Mouse (Mus musculus) hindbrain, embryonic 14.5 days (tissue): Measurements from ENCODE around the gene Gm15446. TPM values are rescaled to one million over a fixed set of nuclear protein-coding genes. Genes with fewer than 3 reads are reported as not detected.
A peak's percentile ranks its signal among the peaks of the same experiment; 100 is the strongest.
"Not testable (repeated sequence)": the region's sequence is repeated elsewhere in the genome, so short reads cannot be mapped to it uniquely, and the experiment has no call there.

ENCODE experiments used
- ATAC-seq: fragments of 200-750 bp; cut with Nextera tagmentation; 2 replicates; pipeline ENCODE4 v1.8.0; 2017; ENCODE audit warnings: moderate number of reproducible peaks, mild to moderate bottlenecking, moderate TSS enrichment, moderate library complexity; ENCODE audit not compliant: low FRiP score
- DNase-seq: peaks from one replicate; pipeline ENCODE4 v3.0.0-alpha.2; 2015; ENCODE audit warnings: low spot score
- H3K27ac ChIP-seq: fragments of 300-500 bp; sonication (generic); 2 replicates; pipeline ENCODE4 v1.5.1; 2014; ENCODE audit warnings: mild to moderate bottlenecking, moderate library complexity
- H3K27me3 ChIP-seq: fragments of 300-500 bp; sonication (generic); 2 replicates; pipeline ENCODE4 v1.6.1; 2014; ENCODE audit warnings: mild to moderate bottlenecking, low read length, mixed read lengths; ENCODE audit not compliant: control insufficient read depth, insufficient read depth
- H3K36me3 ChIP-seq: fragments of 300-500 bp; sonication (generic); replicated peaks from 2 replicates; pipeline ENCODE4 v1.6.1; 2014; ENCODE audit not compliant: control insufficient read depth, insufficient read depth
- H3K4me1 ChIP-seq: fragments of 300-500 bp; sonication (generic); replicated peaks from 2 replicates; pipeline ENCODE4 v1.6.1; 2014; ENCODE audit warnings: antibody characterized with exemption, low read length, mixed read lengths; ENCODE audit not compliant: control insufficient read depth, insufficient read depth
- H3K4me2 ChIP-seq: fragments of 300-500 bp; sonication (generic); replicated peaks from 2 replicates; pipeline ENCODE4 v1.6.1; 2014; ENCODE audit warnings: mild to moderate bottlenecking, moderate library complexity
- H3K4me3 ChIP-seq: fragments of 300-500 bp; sonication (generic); replicated peaks from 2 replicates; pipeline ENCODE4 v1.5.1; 2014; ENCODE audit warnings: mild to moderate bottlenecking, low read length
- H3K9ac ChIP-seq: fragments of 300-500 bp; sonication (generic); 2 replicates; pipeline ENCODE4 v1.6.1; 2014
- H3K9me3 ChIP-seq: fragments of 300-500 bp; sonication (generic); 2 replicates; pipeline ENCODE4 v1.6.1; 2016; ENCODE audit warnings: low read length; ENCODE audit not compliant: control insufficient read depth
- WGBS: fragments of 180-500 bp; shearing (Covaris S2); extraction: QIAGEN DNeasy Blood & Tissue Kit; methylation state at CpG from one replicate; pipeline ENCODE4 v1.1.7; 2014; 5-methylcytosine and 5-hydroxymethylcytosine counted together
- polyA plus RNA-seq: library from polyadenylated mRNA; unstranded; fragments of >200 nt; fragmentation: Nextera tagmentation; extraction: Ambion mirVana; gene quantifications from 2 replicates; pipeline ENCODE4 v1.2.1, GENCODE M21; 2014

Gm15446 gene
- 0.23 and 0.74 TPM in 2 replicates for polyA plus RNA-seq

- DNase-seq (peak; percentile 82), ATAC-seq (peak; percentile 100)
- H3K4me1 ChIP-seq, H3K36me3 ChIP-seq, H3K9me3 ChIP-seq, H3K27me3 ChIP-seq: not testable (repeated sequence)
- Histone ChIP-seq H3K27ac (peak within 1 kb of the TSS; percentile 3; the same call in 1 of the 2 replicates), H3K9ac (peak within 1 kb of the TSS; percentile 67), H3K4me3 (peak within 1 kb of the TSS; percentile 48), H3K4me2 (peak within 1 kb of the TSS; percentile 60)
- under 1% methylated on average over 22 of the region's 22 CpGs for WGBS
Observed at GRCm38 (mm10) chr5:109923261-109924071, at the start of gene Gm15446. Gene Gm15446 (plus strand): TSS chr5:109923400.

DNA sequence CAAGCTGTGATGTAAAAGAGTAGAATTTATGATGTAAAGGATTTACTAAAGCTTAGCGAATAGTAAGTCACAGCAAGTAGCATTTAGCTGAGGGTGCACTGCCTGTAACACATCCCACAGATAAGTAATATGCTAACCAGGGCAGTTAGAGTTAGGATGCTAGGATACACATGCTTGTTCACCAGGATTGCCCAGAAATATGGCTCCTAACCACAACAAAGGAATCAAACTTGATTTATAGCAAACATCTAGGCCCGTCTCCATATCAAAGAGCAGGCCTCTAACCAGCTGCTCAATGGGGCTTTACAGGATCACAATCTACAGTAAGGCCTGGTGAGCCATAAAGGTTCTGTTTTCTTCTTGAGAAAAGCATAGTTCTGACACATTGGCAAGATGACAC, 929 bp downstream of the Gm15446 start:
- not testable (repeated sequence) for H3K27ac ChIP-seq, DNase-seq, ATAC-seq, H3K4me1 ChIP-seq, H3K27me3 ChIP-seq, H3K36me3 ChIP-seq, H3K9me3 ChIP-seq
- Histone ChIP-seq H3K4me2 (peak overlapping the region; percentile 60), H3K4me3 (peak overlapping the region; percentile 48), H3K9ac (peak overlapping the region; percentile 67)
- WGBS: 16% methylated on average over 2 of the region's 2 CpGs

DNA sequence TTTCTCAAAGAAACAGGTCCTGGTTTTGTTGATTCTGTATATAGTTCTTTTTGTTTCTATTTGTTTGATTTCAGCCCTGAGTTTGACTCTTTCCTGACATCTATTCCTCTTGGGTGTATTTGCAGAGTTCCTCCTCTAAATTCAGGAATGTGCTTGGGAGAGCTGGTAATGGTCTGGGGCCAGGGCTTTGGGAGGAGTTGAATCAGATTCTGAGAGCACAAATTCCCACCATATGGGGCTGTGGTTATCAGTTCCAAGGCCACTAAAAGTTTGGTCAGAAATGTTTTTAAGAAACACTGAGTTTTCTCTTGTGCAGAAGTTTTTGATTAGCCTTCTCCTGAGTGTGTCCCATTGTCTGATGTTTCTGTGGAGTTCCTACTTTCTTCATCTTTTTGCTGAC, 1.7 kb downstream of the Gm15446 start:
- H3K27ac ChIP-seq: no peak overlapping the region
- no peaks in the 10 kb centered on the region for H3K9me3 ChIP-seq
- no peaks in the 10 kb centered on the region for H3K27me3 ChIP-seq
- peaks cover 4% of the 10 kb centered on the region; the same call in 1 of the 2 replicates for H3K4me1 ChIP-seq
- no peaks in the 10 kb centered on the region for H3K36me3 ChIP-seq
- H3K4me2 ChIP-seq: no peak overlapping the region
- ATAC-seq (no peak), DNase-seq (no peak)
- H3K4me3 ChIP-seq: no peak overlapping the region
- H3K9ac ChIP-seq: no peak overlapping the region

DNA sequence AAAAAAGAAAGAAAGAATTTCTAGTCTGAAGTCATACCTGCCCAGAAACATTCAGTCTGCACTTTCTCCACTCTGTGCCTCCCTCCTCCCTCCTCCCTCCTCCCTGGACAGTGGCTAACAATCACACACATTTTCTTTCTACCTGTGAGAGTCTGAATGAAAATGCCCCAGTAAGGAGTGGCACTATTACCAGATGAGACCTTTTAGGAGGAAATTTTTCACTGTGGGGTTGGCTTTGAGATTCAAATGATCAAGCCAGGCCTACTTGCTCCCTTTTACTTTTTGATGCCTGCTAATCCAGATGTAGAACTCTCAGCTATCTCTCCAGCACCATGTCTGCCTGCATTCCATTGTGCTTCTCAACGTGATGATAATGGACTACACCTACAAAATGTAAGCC, 27.1 kb downstream of the Gm15446 start:
- Histone ChIP-seq H3K9ac (no peak overlapping the region), H3K9me3 (peaks cover 12% of the 10 kb centered on the region; the same call in 1 of the 2 replicates), H3K4me1 (no peaks in the 10 kb centered on the region), H3K36me3 (no peaks in the 10 kb centered on the region), H3K4me2 (no peak overlapping the region), H3K4me3 (no peak overlapping the region), H3K27ac (no peak overlapping the region), H3K27me3 (no peaks in the 10 kb centered on the region)
- WGBS: 59% methylated on average over 1 of the region's 1 CpGs
- DNase-seq: no peak
- no peak for ATAC-seq

- not testable (repeated sequence) for H3K9ac ChIP-seq, H3K27me3 ChIP-seq, H3K4me1 ChIP-seq, H3K27ac ChIP-seq, H3K4me2 ChIP-seq, H3K36me3 ChIP-seq, ATAC-seq, DNase-seq, H3K4me3 ChIP-seq, H3K9me3 ChIP-seq
- WGBS: 73% methylated on average over 2 of the region's 2 CpGs
Observed at GRCm38 (mm10) chr5:109980743-109981142, 57.5 kb downstream of the Gm15446 start.

Other genes starting within 250 kb of the Gm15446 start
- 2.0 and 2.1 TPM in 2 replicates for gene 5430403G16Rik, start 232.4 kb upstream of the Gm15446 start, polyA plus RNA-seq
- gene 4930522L14Rik, start 171.5 kb upstream of the Gm15446 start, polyA plus RNA-seq: 3.6 and 5.0 TPM in 2 replicates
- 21.4 and 23.4 TPM in 2 replicates for gene Zfp932, start 73.1 kb downstream of the Gm15446 start, polyA plus RNA-seq
- 3.9 and 5.5 TPM in 2 replicates for gene Gm17655, start 149.1 kb downstream of the Gm15446 start, polyA plus RNA-seq
- gene Gm35315, start 171.0 kb downstream of the Gm15446 start, polyA plus RNA-seq: 0.46 and 0.47 TPM in 2 replicates
- gene Plcxd1, start 176.6 kb downstream of the Gm15446 start, polyA plus RNA-seq: 1.7 and 3.2 TPM in 2 replicates
- gene Gtpbp6, start 184.8 kb downstream of the Gm15446 start, polyA plus RNA-seq: 53.1 and 55.9 TPM in 2 replicates
- gene Zfp605, start 186.7 kb downstream of the Gm15446 start, polyA plus RNA-seq: 11.6 and 14.6 TPM in 2 replicates
- 86.9 and 88.2 TPM in 2 replicates for gene Chfr, start 212.4 kb downstream of the Gm15446 start, polyA plus RNA-seq